Mouse (Mus musculus): ENCODE results near the gene Dnmt3a. TPM values are rescaled to one million over a fixed set of nuclear protein-coding genes. Genes with fewer than 3 reads are reported as not detected.

Gene Dnmt3a
- polyA plus RNA-seq, 1 experiment from 2014 or later: 126 TPM

DNA sequence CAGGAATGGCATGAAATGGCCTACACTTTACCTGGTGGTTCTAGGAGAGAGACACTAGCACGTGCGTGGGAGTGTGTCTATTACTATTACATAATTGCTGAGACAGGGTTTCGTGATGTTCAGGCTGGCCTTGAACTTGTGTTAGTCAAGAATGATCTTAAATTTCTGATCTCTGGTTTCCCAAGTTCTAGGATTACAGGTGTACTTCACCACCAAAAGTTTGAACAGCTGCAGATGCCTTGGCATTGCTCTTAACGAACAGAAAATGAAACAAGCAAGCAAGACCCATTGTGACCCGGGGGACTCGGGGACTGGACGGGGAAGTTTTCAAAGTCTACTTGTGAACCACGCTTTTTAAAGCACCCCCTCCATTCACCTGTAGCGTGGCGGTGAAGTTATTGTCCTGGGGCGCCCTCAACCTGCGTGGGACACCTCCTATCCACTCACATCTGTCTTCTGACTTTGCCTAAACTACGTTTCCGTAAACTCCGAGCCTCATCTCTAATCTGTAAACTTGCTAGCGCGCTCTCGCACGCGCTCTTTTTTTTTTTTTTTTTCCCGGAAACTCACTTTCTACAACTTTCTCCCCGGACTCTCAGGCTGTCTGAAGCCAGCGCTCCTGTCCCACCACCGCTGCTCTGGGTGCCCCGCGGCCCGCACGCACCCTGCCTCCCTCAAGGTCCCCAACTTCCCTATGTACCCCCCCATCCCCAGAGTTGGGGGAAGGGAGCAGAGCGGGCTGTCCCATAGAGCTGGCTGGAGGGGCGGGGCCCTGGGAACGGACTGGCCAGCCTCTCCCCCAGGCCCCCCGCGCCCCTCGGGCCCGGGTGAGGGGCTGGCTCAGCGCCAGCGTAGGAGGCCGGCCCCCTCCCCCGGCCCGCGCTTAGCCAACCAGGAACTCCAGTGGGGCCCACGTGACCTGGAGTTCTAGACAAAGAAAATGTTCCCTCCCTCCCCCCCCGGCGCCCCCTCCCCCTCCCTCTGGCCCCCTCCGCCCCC lies 85.2 kb downstream of the Dnmt3a start:
- Histone ChIP-seq H3K36me3 (peaks cover 11% of the 10 kb centered on the region; the same call in 1 of the 2 replicates), H3K4me1 (peaks cover 62% of the 10 kb centered on the region), H3K4me2 (peak overlapping the region; percentile 84), H3K4me3 (replicated peaks) (peak overlapping the region; percentile 50), H3K27ac (peak overlapping the region; percentile 89), H3K27me3 (replicated peaks) (no peaks in the 10 kb centered on the region), H3K9ac (peak overlapping the region; percentile 43; the same call in 1 of the 2 replicates), H3K9me3 (no peaks in the 10 kb centered on the region)
- WGBS: 3% methylated on average over 34 of the region's 45 CpGs
- peak; percentile 47 for ATAC-seq (ENCODE audit: insufficient read depth, low FRiP score, low read depth)

DNA sequence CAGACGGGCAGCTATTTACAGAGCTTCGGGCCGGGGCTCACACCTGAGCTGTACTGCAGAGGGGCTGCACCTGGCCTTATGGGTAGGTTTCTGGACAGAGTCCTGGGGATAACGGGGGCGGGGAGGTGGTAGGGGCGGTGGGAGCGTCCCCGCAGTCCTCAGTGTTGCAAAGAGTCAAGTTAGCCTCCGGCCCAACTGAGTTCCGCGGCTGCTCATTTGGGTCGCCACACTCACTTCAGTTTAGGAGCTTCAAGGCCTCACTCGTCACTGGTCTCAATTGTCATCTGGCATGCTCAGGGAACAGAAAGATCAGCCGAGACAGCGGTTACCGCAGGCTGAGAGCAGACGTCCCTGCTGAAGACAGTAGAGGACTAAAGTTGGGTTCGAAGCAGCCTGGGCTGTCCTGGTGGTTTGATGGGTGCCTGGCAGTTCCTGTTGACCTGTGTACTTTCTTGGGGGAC lies 86.0 kb downstream of the Dnmt3a start:
- WGBS: 3% methylated on average over 18 of the region's 18 CpGs
- Histone ChIP-seq H3K36me3 (peaks cover 17% of the 10 kb centered on the region), H3K9ac (peak overlapping the region; percentile 19; the same call in 1 of the 2 replicates), H3K9me3 (no peaks in the 10 kb centered on the region), H3K4me1 (peaks cover 55% of the 10 kb centered on the region), H3K4me3 (replicated peaks) (peak overlapping the region; percentile 50), H3K27me3 (replicated peaks) (no peaks in the 10 kb centered on the region), H3K4me2 (peak overlapping the region; percentile 84), H3K27ac (peak overlapping the region; percentile 89)
- peak; percentile 27; the same call in 1 of the 2 replicates for ATAC-seq (ENCODE audit: insufficient read depth, low FRiP score, low read depth)

DNA sequence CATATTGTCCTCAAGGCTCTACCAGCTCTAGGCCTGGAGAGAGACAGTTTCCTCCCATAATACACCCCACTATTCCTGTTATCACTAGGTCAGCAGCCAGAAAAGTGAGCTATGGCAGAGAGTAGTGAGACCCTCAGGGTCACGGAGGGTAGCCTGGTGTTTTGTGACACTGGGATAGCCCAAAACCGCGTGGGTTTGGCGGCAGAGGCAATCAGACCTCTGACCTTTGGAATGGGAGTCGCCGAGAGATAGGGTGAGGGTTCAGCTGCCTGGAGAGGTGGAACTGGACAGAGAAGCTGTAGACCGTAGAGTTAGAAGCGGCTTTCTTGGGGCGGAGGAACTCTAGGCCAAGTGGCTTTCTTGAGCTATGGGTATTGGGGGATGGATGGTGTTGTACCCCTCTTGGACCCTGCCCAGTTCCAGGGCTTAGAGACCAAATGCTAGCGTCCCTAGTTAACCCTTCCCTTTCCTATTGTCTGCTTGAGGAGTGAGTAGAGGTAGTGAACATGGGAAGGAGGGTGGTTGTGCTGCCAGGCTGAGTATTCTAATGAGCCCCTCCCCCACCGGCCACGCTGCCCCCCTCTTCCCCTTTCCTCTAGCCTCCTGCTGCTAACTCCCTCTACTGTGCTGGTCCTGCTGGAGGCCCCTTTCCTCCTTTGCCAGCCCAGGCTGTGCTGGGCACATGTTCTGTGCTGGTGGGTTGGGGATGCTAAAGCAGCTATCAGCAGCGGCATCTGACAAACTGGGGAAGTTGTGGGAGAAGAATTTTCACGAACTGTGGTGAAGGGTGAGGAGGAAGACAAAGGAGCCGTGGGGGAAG lies 86.6 kb downstream of the Dnmt3a start:
- Histone ChIP-seq H3K9me3 (no peaks in the 10 kb centered on the region), H3K36me3 (peaks cover 24% of the 10 kb centered on the region), H3K4me2 (peak overlapping the region; percentile 84), H3K27ac (peak overlapping the region; percentile 89), H3K4me3 (replicated peaks) (peak overlapping the region; percentile 50), H3K27me3 (replicated peaks) (no peaks in the 10 kb centered on the region), H3K9ac (peak overlapping the region; percentile 19; the same call in 1 of the 2 replicates), H3K4me1 (peaks cover 48% of the 10 kb centered on the region)
- no peak for ATAC-seq (ENCODE audit: insufficient read depth, low FRiP score, low read depth)
- WGBS: 15% methylated on average over 15 of the region's 15 CpGs

DNA sequence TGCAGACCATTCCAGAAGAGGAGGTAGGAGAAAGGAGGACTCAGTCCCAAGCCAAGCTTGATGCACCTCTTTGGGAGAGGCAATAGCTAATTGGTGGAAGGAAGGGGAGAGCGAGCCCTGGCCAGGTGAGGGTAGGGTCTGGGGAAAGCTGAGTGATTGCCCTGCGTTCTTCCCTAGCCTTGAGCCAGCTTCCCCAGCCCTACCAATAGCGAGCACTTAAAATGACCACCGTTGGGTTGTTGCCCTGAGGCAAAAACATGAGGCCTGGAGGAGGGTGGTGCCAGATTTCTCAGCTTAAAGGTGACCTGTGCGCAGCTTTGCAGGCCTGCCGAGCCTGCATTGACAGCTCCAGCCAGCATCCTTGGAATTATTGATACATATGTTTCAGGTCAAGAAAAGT lies 87.5 kb downstream of the Dnmt3a start:
- H3K4me2 ChIP-seq: peak overlapping the region; percentile 84
- no peak for ATAC-seq (ENCODE audit: insufficient read depth, low FRiP score, low read depth)
- H3K27me3 ChIP-seq (replicated peaks): no peaks in the 10 kb centered on the region
- H3K4me1 ChIP-seq: peaks cover 41% of the 10 kb centered on the region
- H3K27ac ChIP-seq: no peak overlapping the region
- no peaks in the 10 kb centered on the region for H3K9me3 ChIP-seq
- H3K4me3 ChIP-seq (replicated peaks): 0 out of 2 replicates have a peak overlapping the region, but pooled peaks have one; percentile 50
- peaks cover 31% of the 10 kb centered on the region for H3K36me3 ChIP-seq
- H3K9ac ChIP-seq: no peak overlapping the region
- 49% methylated on average over 6 of the region's 6 CpGs for WGBS

DNA sequence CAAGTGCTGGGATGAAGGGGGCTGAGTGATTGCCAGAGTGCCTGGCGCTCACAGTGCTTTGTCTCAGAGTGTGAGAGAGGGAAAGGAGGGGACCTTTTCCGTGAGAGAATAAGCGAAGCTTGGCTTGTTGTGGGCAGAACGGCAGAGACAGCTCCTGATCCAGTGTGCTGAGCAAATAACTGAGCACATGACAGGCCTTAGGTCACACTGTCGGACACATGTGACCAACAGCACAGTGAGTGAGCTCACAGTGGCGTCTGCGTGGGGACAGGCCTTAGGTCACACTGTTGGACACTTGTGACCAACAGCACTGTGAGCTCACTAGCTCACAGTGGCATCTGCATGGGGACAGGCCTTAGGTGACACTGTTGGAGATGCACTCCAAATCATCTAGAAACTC lies 88.7 kb downstream of the Dnmt3a start:
- peaks cover 40% of the 10 kb centered on the region for H3K36me3 ChIP-seq
- H3K27me3 ChIP-seq (replicated peaks): no peaks in the 10 kb centered on the region
- no peak overlapping the region for H3K27ac ChIP-seq
- no peak overlapping the region for H3K4me2 ChIP-seq
- no peaks in the 10 kb centered on the region for H3K9me3 ChIP-seq
- H3K9ac ChIP-seq: no peak overlapping the region
- WGBS: 73% methylated on average over 7 of the region's 7 CpGs
- peaks cover 30% of the 10 kb centered on the region for H3K4me1 ChIP-seq
- no peak overlapping the region for H3K4me3 ChIP-seq (replicated peaks)
- no peak for ATAC-seq (ENCODE audit: insufficient read depth, low FRiP score, low read depth)

DNA sequence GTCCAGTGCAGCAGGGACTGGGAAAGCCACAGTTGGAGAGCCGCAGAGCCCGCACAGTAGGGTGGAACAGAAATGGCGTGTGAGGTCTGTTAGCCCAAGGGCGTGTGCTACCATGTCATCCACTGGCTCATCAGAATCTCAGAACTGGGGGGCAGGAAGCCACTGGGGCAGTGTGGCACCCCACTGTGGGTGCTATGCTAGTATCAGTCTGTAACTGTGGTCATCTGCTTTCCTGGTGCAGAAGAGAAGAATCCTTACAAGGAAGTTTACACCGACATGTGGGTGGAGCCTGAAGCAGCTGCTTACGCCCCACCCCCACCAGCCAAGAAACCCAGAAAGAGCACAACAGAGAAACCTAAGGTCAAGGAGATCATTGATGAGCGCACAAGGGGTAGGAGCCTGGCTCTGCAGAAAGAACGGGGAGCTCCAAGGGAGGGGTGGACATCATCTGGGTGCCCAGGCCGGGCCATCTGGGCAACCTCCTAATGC lies 91.3 kb downstream of the Dnmt3a start:
- Histone ChIP-seq H3K9ac (no peak overlapping the region), H3K4me2 (no peak overlapping the region), H3K27me3 (replicated peaks) (no peaks in the 10 kb centered on the region), H3K27ac (no peak overlapping the region), H3K4me3 (replicated peaks) (no peak overlapping the region), H3K9me3 (no peaks in the 10 kb centered on the region), H3K4me1 (peaks cover 15% of the 10 kb centered on the region), H3K36me3 (peaks cover 61% of the 10 kb centered on the region)
- WGBS: 82% methylated on average over 9 of the region's 9 CpGs
- ATAC-seq (ENCODE audit: insufficient read depth, low FRiP score, low read depth): no peak

DNA sequence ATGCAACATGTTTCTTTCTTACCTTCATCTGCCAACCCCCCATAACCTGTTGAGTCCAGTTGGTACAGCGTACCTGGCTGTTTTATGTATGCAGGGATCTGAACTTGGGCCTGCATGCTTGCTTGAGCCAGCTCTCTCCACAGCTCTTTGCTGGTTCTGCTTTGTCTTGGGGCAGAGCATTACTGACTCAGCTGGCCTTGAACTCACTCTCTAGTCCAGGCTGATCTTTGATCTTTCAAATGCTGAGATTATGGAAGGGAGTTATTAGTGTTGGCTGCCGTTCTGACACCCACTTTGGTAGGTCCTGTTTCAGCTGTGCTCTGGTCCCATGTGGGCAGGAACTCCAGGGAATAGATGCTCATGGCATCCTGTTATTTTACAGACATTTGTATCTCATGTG lies 93.0 kb downstream of the Dnmt3a start:
- Histone ChIP-seq H3K27me3 (replicated peaks) (no peaks in the 10 kb centered on the region), H3K9ac (no peak overlapping the region), H3K36me3 (peaks cover 73% of the 10 kb centered on the region), H3K9me3 (no peaks in the 10 kb centered on the region), H3K27ac (no peak overlapping the region), H3K4me1 (no peaks in the 10 kb centered on the region), H3K4me3 (replicated peaks) (no peak overlapping the region), H3K4me2 (no peak overlapping the region)
- 87% methylated on average over 2 of the region's 2 CpGs for WGBS
- no peak for ATAC-seq (ENCODE audit: insufficient read depth, low FRiP score, low read depth)

DNA sequence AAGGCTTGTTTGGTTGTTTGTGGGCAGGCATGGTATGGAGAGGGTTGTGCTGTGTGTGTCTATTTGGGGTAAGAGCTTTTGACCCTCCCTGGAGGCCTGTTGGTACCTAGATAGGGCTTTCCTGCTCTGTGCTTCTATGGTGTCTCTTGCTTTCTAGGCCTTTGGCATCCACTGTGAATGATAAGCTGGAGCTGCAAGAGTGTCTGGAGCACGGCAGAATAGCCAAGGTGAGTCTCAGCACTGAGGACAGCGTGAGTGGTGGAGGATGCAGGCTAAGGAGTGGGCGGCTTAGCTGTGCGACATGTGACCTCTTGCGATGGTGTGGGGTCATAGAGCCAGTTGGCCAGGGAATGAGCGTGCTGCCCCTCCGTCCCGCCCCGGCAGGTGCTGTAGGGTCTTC lies 99.6 kb downstream of the Dnmt3a start:
- no peak overlapping the region for H3K4me2 ChIP-seq
- no peak for ATAC-seq (ENCODE audit: insufficient read depth, low FRiP score, low read depth)
- H3K27ac ChIP-seq: no peak overlapping the region
- H3K9me3 ChIP-seq: no peaks in the 10 kb centered on the region
- no peak overlapping the region for H3K4me3 ChIP-seq (replicated peaks)
- H3K4me1 ChIP-seq: no peaks in the 10 kb centered on the region
- no peak overlapping the region for H3K9ac ChIP-seq
- no peaks in the 10 kb centered on the region for H3K27me3 ChIP-seq (replicated peaks)
- peaks cover 57% of the 10 kb centered on the region for H3K36me3 ChIP-seq
- 90% methylated on average over 9 of the region's 9 CpGs for WGBS

DNA sequence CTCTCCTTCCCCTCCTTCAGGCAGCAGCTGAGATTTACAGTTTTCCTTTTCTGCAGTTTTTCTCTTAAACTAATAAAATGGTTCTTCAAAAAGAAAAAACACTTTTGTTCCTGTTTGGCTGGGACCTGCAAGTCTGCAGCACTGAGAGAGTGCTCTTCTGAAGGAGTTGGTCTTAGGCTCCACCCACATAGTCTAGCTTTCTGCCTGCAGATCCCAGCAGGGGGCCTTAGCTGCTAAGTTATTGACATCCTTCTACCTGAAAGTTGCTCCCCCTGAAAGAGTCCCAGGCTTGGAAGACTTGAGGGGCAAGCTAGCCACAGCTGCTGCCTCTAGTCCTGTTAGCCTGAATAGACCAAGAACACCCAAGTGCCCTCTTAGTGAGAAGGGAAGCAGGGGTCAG lies 100.5 kb downstream of the Dnmt3a start:
- Histone ChIP-seq H3K4me3 (replicated peaks) (no peak overlapping the region), H3K27me3 (replicated peaks) (no peaks in the 10 kb centered on the region), H3K9ac (no peak overlapping the region), H3K4me1 (no peaks in the 10 kb centered on the region), H3K4me2 (no peak overlapping the region), H3K27ac (no peak overlapping the region), H3K9me3 (no peaks in the 10 kb centered on the region), H3K36me3 (peaks cover 57% of the 10 kb centered on the region)
- ATAC-seq (ENCODE audit: insufficient read depth, low FRiP score, low read depth): no peak

DNA sequence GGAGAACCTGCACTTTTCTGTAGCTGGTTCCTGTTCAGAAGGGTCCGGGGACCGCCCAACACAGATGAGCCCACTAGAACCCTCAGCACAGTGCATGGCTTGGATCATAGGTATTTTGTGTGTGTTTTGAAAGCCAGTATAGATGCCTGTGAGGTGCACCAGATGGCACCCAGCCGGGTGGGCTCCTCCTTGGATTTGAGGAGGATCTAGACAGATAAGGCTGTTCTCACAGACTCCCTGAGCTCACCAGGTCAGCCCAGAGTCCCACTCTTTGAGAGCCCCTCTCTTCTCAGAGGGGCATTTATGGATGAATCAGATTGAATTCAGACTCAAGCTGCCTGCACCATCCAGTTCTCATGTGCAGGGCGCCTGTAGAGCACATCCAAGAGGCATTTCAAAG lies 101.2 kb downstream of the Dnmt3a start:
- ATAC-seq (ENCODE audit: insufficient read depth, low FRiP score, low read depth): no peak
- WGBS: 87% methylated on average over 4 of the region's 4 CpGs

DNA sequence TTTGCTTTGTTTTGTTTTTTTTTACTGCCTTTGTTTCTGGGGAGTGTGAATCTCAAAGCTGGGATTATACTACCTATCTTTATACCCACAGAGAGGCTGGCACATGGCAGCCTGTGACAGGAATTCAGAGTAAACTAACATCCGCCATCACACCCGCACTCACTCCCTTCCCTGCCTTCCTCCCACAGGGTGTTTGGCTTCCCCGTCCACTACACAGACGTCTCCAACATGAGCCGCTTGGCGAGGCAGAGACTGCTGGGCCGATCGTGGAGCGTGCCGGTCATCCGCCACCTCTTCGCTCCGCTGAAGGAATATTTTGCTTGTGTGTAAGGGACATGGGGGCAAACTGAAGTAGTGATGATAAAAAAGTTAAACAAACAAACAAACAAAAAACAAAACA lies 101.6 kb downstream of the Dnmt3a start:
- no peaks in the 10 kb centered on the region for H3K4me1 ChIP-seq
- peaks cover 51% of the 10 kb centered on the region for H3K36me3 ChIP-seq
- H3K4me3 ChIP-seq (replicated peaks): no peak overlapping the region
- H3K27ac ChIP-seq: no peak overlapping the region
- no peaks in the 10 kb centered on the region for H3K27me3 ChIP-seq (replicated peaks)
- no peak overlapping the region for H3K9ac ChIP-seq
- no peak for ATAC-seq (ENCODE audit: insufficient read depth, low FRiP score, low read depth)
- H3K9me3 ChIP-seq: no peaks in the 10 kb centered on the region
- WGBS: 80% methylated on average over 13 of the region's 13 CpGs
- H3K4me2 ChIP-seq: no peak overlapping the region

More for the DNA sequence above, 101.2 kb downstream of the Dnmt3a start:
- Histone ChIP-seq H3K4me1 (no peaks in the 10 kb centered on the region), H3K27me3 (replicated peaks) (no peaks in the 10 kb centered on the region), H3K9me3 (no peaks in the 10 kb centered on the region), H3K4me3 (replicated peaks) (no peak overlapping the region), H3K36me3 (peaks cover 52% of the 10 kb centered on the region), H3K4me2 (no peak overlapping the region), H3K27ac (no peak overlapping the region), H3K9ac (no peak overlapping the region)

All from stomach, embryonic 15.5 days (tissue).